Mouse (Mus musculus) lung, embryonic 16.5 days (tissue): ENCODE measurements around the gene Ap2a2. TPM values are rescaled to one million over a fixed set of nuclear protein-coding genes. Genes with fewer than 3 reads are reported as not detected.
A peak's percentile ranks its signal among the peaks of the same experiment; 100 is the strongest.
"Not testable (repeated sequence)": the region's sequence is repeated elsewhere in the genome, so short reads cannot be mapped to it uniquely, and the experiment has no call there.

ENCODE experiments used
- ATAC-seq: fragments of 200-750 bp; cut with Nextera tagmentation; 2 replicates; pipeline ENCODE4 v1.8.0; 2017; ENCODE audit warnings: low read depth, mild to moderate bottlenecking, moderate library complexity
- H3K27ac ChIP-seq: fragments of 300-500 bp; sonication (generic); 2 replicates; pipeline ENCODE4 v1.5.1; 2014; ENCODE audit warnings: mild to moderate bottlenecking, control low read depth, low read length
- H3K27me3 ChIP-seq: fragments of 300-500 bp; sonication (generic); 2 replicates; pipeline ENCODE4 v1.6.1; 2014; ENCODE audit warnings: low read depth, low read length, mixed read lengths; ENCODE audit not compliant: control insufficient read depth, insufficient read depth
- H3K36me3 ChIP-seq: fragments of 300-500 bp; sonication (generic); 2 replicates; pipeline ENCODE4 v1.6.1; 2014; ENCODE audit warnings: low read length; ENCODE audit not compliant: control insufficient read depth, insufficient read depth
- H3K4me1 ChIP-seq: fragments of 300-500 bp; sonication (generic); replicated peaks from 2 replicates; pipeline ENCODE4 v1.6.1; 2014; ENCODE audit warnings: low read length, mixed read lengths; ENCODE audit not compliant: control insufficient read depth, insufficient read depth
- H3K4me2 ChIP-seq: fragments of 300-500 bp; sonication (generic); 2 replicates; pipeline ENCODE4 v1.6.1; 2014; ENCODE audit warnings: low read depth, low read length, control low read depth
- H3K4me3 ChIP-seq: fragments of 300-500 bp; sonication (generic); 2 replicates; pipeline ENCODE4 v1.5.1; 2014; ENCODE audit warnings: mild to moderate bottlenecking, low read length, control low read depth
- H3K9ac ChIP-seq: fragments of 300-500 bp; sonication (generic); 2 replicates; pipeline ENCODE4 v1.6.1; 2014; ENCODE audit warnings: low read length, control low read depth
- H3K9me3 ChIP-seq: fragments of 300-500 bp; sonication (generic); 2 replicates; pipeline ENCODE4 v1.6.1; 2016; ENCODE audit warnings: low read length; ENCODE audit not compliant: control insufficient read depth
- WGBS: fragments of 180-500 bp; shearing (Covaris S2); extraction: QIAGEN DNeasy Blood & Tissue Kit; methylation state at CpG from one replicate; pipeline ENCODE4 v1.1.7; 2014; 5-methylcytosine and 5-hydroxymethylcytosine counted together
- polyA plus RNA-seq: library from polyadenylated mRNA; unstranded; fragments of >200 nt; fragmentation: Nextera tagmentation; extraction: Ambion mirVana; gene quantifications from 2 replicates; pipeline ENCODE4 v1.2.1, GENCODE M21; 2015

The Ap2a2 gene
- polyA plus RNA-seq, 1 experiment from 2014 or later, result 69.1 TPM

DNA sequence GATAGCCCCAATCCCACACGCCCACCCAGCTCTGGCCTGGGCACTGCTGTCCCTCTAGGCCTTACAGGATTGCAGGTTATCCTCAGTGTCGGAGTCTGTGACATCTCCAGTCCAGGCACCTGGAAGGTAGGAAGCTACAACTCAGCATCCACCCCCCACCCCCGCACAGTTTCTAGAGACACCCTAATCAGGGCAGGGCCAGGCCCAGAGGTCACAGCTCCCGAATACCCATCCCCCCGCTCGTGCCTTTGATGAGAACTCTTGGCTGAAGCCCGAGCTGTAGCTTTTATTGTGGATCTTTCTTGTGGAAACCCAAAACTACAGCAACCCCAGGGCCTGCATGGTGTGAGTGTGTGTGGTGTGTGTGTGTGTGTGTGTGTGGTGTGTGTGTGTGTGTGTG, 90.2 kb downstream of the Ap2a2 start:
- no peak overlapping the region for H3K9ac ChIP-seq

DNA sequence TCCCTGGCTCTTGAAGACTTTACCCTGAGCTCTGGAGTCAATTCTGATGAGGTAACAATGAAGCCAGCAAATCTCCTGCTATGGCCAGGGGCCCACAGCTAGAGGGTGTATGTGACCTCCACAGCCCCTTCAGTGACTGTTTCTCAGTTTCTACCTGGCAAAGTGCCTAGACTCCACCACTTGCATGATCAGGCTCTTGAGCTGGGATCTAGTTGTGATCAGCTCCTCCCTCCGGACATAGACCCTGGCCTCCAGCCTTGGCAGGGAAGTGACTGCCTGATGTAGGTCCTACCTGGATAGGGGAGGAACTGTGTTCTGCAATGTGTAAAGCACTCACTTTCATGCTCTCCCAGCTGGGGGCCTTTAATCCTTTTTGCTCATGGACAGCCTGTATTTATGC, 98.4 kb downstream of the Ap2a2 start:
- ATAC-seq, result peak; percentile 34
- H3K4me1 ChIP-seq, result peaks cover 7% of the 10 kb centered on the region; the same call in 1 of the 2 replicates
- no peak overlapping the region for H3K9ac ChIP-seq
- H3K27ac ChIP-seq, result no peak overlapping the region
- no peaks in the 10 kb centered on the region for H3K27me3 ChIP-seq
- no peaks in the 10 kb centered on the region for H3K9me3 ChIP-seq
- no peak overlapping the region for H3K4me2 ChIP-seq
- H3K36me3 ChIP-seq, result no peaks in the 10 kb centered on the region
- H3K4me3 ChIP-seq, result no peak overlapping the region
- WGBS, result 25% methylated on average over 1 of the region's 1 CpGs

More for the DNA sequence above, 90.2 kb downstream of the Ap2a2 start:
- Histone ChIP-seq H3K36me3 (no peaks in the 10 kb centered on the region), H3K4me3 (no peak overlapping the region), H3K4me2 (no peak overlapping the region), H3K9me3 (no peaks in the 10 kb centered on the region), H3K4me1 (no peaks in the 10 kb centered on the region), H3K27ac (no peak overlapping the region), H3K27me3 (no peaks in the 10 kb centered on the region)
- 44% methylated on average over 7 of the region's 7 CpGs for WGBS
- ATAC-seq, result no peak

DNA sequence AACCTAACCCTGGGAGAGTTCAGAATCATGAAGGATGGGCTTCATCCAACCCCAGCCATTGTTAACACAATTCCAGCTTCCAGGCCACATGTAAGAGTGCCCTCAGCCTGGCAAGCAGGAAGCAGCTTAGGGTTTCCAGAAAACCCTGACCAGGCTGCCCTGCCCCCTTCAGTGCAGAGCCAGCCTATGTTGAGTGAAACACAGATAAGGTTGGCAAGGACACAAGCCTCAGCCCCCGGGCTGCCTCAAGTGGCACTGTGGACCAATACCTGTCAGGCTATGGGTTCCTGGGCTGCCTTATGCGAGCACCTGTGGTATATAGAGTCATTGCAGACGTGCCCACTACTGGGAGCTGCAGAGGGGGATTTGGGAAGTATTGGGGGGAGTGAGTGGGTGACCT, 99.5 kb downstream of the Ap2a2 start:
- WGBS, result 51% methylated on average over 3 of the region's 3 CpGs
- Histone ChIP-seq H3K27ac (no peak overlapping the region), H3K36me3 (no peaks in the 10 kb centered on the region), H3K27me3 (no peaks in the 10 kb centered on the region), H3K9ac (no peak overlapping the region), H3K4me2 (no peak overlapping the region), H3K9me3 (no peaks in the 10 kb centered on the region), H3K4me3 (no peak overlapping the region), H3K4me1 (peaks cover 7% of the 10 kb centered on the region; the same call in 1 of the 2 replicates)
- peak; percentile 58; the same call in 1 of the 2 replicates for ATAC-seq

DNA sequence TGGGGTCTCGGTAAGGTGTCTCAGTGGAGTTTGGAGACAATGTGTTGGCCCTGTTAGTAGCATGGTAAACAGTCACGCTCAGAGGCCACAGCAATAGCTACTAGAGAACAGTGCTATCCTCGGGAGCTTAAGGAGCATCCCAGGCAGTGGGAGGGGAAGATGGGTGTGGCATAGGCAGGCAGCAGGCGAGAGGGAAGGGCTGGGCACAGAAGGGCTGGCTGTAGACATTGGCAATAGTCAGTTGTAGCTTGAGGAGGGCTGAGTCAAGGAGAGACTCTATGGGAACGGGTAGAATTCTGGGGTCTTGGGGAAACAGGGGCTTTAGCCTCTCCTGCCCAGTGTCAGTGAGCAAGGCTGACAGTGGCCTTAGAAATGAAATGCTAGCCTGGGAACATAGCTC, 100.2 kb downstream of the Ap2a2 start:
- H3K4me3 ChIP-seq, result no peak overlapping the region
- ATAC-seq, result no peak
- peaks cover 7% of the 10 kb centered on the region; the same call in 1 of the 2 replicates for H3K4me1 ChIP-seq
- 58% methylated on average over 5 of the region's 5 CpGs for WGBS
- no peak overlapping the region for H3K4me2 ChIP-seq
- H3K27ac ChIP-seq, result no peak overlapping the region
- H3K9me3 ChIP-seq, result no peaks in the 10 kb centered on the region
- H3K27me3 ChIP-seq, result no peaks in the 10 kb centered on the region
- H3K36me3 ChIP-seq, result no peaks in the 10 kb centered on the region
- no peak overlapping the region for H3K9ac ChIP-seq

DNA sequence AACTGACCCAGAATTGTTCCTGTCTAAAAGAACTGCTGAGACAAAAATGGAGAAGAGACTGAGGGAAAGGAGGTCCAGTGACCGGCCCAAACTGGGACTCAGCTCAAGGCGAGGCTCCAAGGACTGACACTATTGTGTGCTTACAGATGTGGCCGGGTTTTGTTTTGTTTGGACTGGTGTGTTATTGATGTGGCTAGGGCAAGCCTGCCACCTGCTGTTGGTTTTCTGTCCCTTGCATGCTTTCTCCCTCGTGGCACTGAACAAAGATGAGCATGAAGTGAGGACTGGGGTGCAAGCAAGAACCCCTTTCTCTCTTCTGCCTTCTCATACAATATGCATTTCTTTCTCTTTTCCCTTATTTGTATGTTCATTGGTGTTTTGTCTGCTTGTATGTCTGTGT, 104.2 kb downstream of the Ap2a2 start:
- no peaks in the 10 kb centered on the region for H3K36me3 ChIP-seq
- no peaks in the 10 kb centered on the region for H3K27me3 ChIP-seq
- peaks cover 4% of the 10 kb centered on the region; the same call in 1 of the 2 replicates for H3K4me1 ChIP-seq
- no peak overlapping the region for H3K4me2 ChIP-seq
- peak; percentile 38; the same call in 1 of the 2 replicates for ATAC-seq
- H3K4me3 ChIP-seq, result no peak overlapping the region
- H3K27ac ChIP-seq, result no peak overlapping the region
- 14% methylated on average over 4 of the region's 4 CpGs for WGBS
- no peaks in the 10 kb centered on the region for H3K9me3 ChIP-seq
- H3K9ac ChIP-seq, result no peak overlapping the region

DNA sequence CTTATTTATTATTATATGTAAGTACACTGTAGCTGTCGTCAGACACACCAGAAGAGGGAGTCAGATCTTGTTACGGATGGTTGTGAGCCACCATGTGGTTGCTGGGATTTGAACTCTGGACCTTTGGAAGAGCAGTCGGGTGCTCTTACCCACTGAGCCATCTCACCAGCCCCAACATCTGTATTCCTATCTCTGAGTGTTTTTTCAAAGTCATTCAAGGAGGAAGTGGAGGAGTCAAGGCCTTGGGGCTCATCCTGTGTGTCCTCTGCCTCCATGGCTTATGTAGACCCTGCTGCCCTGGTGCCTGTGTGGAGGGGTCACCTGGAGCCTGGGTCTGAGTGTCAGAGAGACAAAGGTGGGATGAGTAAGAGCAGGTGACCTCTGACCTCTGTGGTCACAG, 107.1 kb downstream of the Ap2a2 start:
- not testable (repeated sequence) for H3K27me3 ChIP-seq, H3K4me3 ChIP-seq, H3K36me3 ChIP-seq, H3K27ac ChIP-seq, H3K9me3 ChIP-seq, H3K4me2 ChIP-seq, ATAC-seq, H3K9ac ChIP-seq, H3K4me1 ChIP-seq
- 67% methylated on average over 3 of the region's 3 CpGs for WGBS

DNA sequence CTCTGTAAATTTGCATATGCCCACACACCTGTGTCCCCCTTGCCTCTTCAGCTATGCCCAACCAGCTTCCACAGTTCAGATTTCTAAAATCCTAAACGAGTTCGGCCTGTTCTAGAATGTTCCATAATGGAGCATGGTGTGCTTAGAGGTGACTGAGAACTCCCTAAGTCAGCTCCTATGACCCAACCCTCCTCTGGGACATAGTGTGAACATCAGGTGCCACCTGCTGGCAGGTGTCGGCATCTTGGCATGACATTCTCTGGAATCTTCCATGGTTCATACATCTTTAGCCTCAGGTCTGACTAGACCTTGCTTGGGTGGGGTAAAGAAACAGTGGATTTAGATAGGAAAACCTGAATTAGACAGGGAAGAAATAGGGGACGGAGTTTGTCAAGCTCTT, 109.0 kb downstream of the Ap2a2 start:
- Histone ChIP-seq H3K4me3 (no peak overlapping the region), H3K4me2 (no peak overlapping the region), H3K27ac (no peak overlapping the region), H3K9ac (no peak overlapping the region), H3K36me3 (no peaks in the 10 kb centered on the region), H3K9me3 (no peaks in the 10 kb centered on the region), H3K27me3 (no peaks in the 10 kb centered on the region), H3K4me1 (no peaks in the 10 kb centered on the region)
- 73% methylated on average over 4 of the region's 4 CpGs for WGBS
- ATAC-seq, result peak; percentile 38; the same call in 1 of the 2 replicates

DNA sequence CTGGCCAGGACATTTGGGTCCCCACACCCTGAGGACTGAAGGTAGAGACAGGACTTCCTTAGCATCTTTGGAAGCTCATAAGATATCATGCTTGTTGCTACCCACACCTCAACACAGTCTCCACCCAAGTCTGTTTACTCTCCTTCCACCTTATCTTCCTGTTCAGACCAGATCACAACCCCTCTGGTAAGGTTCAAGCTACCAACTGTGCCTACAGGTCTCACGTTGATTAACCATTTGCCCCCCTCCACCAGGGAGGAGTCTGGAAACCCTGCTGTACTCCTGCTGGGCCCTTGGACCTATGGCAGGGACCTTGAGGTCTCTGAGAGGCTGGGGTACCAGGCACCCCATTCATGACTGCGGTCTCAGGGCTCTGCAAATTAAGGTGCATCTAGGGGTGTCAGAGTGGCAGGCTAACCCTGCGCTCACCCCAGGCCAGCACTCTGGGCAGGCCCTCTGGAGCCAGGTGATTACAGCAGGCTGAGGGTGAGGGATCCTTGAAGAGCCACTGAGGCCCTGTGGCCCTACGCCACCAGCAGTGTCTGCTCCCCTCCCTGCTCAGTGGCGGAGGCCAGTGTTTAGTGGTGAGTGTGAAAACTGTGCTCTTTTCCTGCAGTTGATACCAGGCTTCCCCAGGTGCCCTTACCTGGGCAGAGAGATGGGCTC, 109.8 kb downstream of the Ap2a2 start:
- Histone ChIP-seq H3K4me3 (no peak overlapping the region), H3K4me1 (no peaks in the 10 kb centered on the region), H3K27ac (no peak overlapping the region), H3K9me3 (no peaks in the 10 kb centered on the region), H3K27me3 (no peaks in the 10 kb centered on the region), H3K4me2 (no peak overlapping the region), H3K36me3 (no peaks in the 10 kb centered on the region), H3K9ac (no peak overlapping the region)
- ATAC-seq, result no peak
- 72% methylated on average over 5 of the region's 5 CpGs for WGBS

DNA sequence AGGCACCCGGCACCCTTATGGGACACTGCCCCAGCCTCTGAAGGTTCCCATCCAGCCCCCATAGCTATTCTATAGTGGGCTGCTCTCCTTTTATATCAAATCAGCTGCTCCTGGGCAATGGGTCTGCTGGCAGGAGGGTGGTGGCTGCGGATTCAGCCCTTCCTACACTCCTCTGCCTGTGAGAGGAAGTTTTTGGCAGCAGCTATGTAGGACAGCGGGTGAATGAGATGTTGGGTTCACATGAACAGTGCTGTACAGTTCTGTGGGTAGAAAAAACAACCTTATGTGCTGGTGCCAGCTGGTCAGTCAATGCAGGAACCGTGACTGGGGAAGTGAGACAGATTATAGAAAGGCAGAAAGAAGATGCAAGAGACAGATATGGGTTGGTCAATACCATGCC, 116.9 kb downstream of the Ap2a2 start:
- Histone ChIP-seq H3K9me3 (no peaks in the 10 kb centered on the region), H3K36me3 (no peaks in the 10 kb centered on the region), H3K27me3 (no peaks in the 10 kb centered on the region), H3K4me2 (no peak overlapping the region), H3K9ac (no peak overlapping the region), H3K4me3 (no peak overlapping the region), H3K27ac (no peak overlapping the region), H3K4me1 (no peaks in the 10 kb centered on the region)
- no peak for ATAC-seq
- WGBS, result 74% methylated on average over 4 of the region's 4 CpGs
